Mouse (Mus musculus) testis, adult 2 months (tissue): ENCODE measurements around the gene Pecr. TPM values are rescaled to one million over a fixed set of nuclear protein-coding genes. Genes with fewer than 3 reads are reported as not detected.

Experiments used
- H3K27ac ChIP-seq: fragments of 200-500 bp; 2 replicates; pipeline ENCODE4 v1.5.1; 2012; ENCODE audit warnings: low read depth, low read length; ENCODE audit not compliant: control insufficient read depth, insufficient read depth
- H3K27me3 ChIP-seq: fragments of 200-500 bp; 2 replicates; pipeline ENCODE4 v1.6.1; 2012; ENCODE audit warnings: mild to moderate bottlenecking, low read length, moderate library complexity; ENCODE audit not compliant: control insufficient read depth, insufficient read depth
- H3K36me3 ChIP-seq: fragments of 200-500 bp; 2 replicates; pipeline ENCODE4 v1.6.1; 2012; ENCODE audit warnings: mild to moderate bottlenecking, low read length; ENCODE audit not compliant: control insufficient read depth, insufficient read depth
- H3K4me1 ChIP-seq: fragments of 200-500 bp; 2 replicates; pipeline ENCODE4 v1.6.1; 2012; ENCODE audit warnings: low read length; ENCODE audit not compliant: control insufficient read depth, insufficient read depth
- H3K4me3 ChIP-seq: fragments of 200-500 bp; 2 replicates; pipeline ENCODE4 v1.5.1; 2012; ENCODE audit warnings: low read depth, mild to moderate bottlenecking, low read length, moderate library complexity, mixed read lengths; ENCODE audit not compliant: control insufficient read depth
- CTCF ChIP-seq: fragments of 200-500 bp; IDR thresholded peaks from 2 replicates; pipeline ENCODE4 v1.5.1; 2012; ENCODE audit warnings: low read depth, mild to moderate bottlenecking, inconsistent platforms, low read length, moderate library complexity; ENCODE audit not compliant: control insufficient read depth, insufficient read depth, insufficient replicate concordance
- POLR2A ChIP-seq: fragments of 200-500 bp; IDR thresholded peaks from 2 replicates; pipeline ENCODE4 v1.6.1; 2012; ENCODE audit warnings: low read depth, mild to moderate bottlenecking, inconsistent platforms, low read length, moderate library complexity; ENCODE audit not compliant: control insufficient read depth
- polyA plus RNA-seq: library from polyadenylated mRNA; depleted of rRNA; stranded (reverse); fragments of >200 nt; gene quantifications from 2 replicates; pipeline ENCODE4 v1.2.3, GENCODE M21; 2012; rRNA removed

The Pecr gene
- polyA plus RNA-seq = 1.5 and 1.9 TPM in 2 replicates

GRCm38 (mm10) chr1:72283992-72284485 lies at the start of gene Pecr, which contains the start of gene Tmem169:
Pecr (minus strand) TSS chr1:72284314.
Tmem169 (plus strand) TSS chr1:72284369.
- TF ChIP-seq CTCF = no peak
- no peak for TF ChIP-seq POLR2A
- Histone ChIP-seq H3K36me3 (no peaks in the 10 kb centered on the region), H3K4me1 (peaks cover 8% of the 10 kb centered on the region; the same call in 1 of the 2 replicates), H3K27ac (peak within 1 kb of the TSS; percentile 49), H3K4me3 (peak within 1 kb of the TSS; percentile 93), H3K27me3 (no peaks in the 10 kb centered on the region)

- Histone ChIP-seq H3K4me1 (no peaks in the 10 kb centered on the region), H3K27me3 (no peaks in the 10 kb centered on the region), H3K27ac (no peak overlapping the region), H3K36me3 (peaks cover 1% of the 10 kb centered on the region; the same call in 1 of the 2 replicates), H3K4me3 (no peak overlapping the region)
- TF ChIP-seq CTCF (no peak), POLR2A (no peak)
Measured at GRCm38 (mm10) chr1:72326162-72326821, 42.2 kb upstream of the Pecr start.

GRCm38 (mm10) chr1:72323248-72323647 lies 39.1 kb upstream of the Pecr start:
- no peaks in the 10 kb centered on the region for H3K36me3 ChIP-seq
- H3K4me3 ChIP-seq = no peak overlapping the region

GRCm38 (mm10) chr1:72320759-72321158 lies 36.6 kb upstream of the Pecr start:
- no peak overlapping the region for H3K27ac ChIP-seq
- no peaks in the 10 kb centered on the region for H3K27me3 ChIP-seq
- H3K4me1 ChIP-seq = no peaks in the 10 kb centered on the region
- H3K36me3 ChIP-seq = no peaks in the 10 kb centered on the region
- TF ChIP-seq CTCF = no peak
- TF ChIP-seq POLR2A = no peak
- H3K4me3 ChIP-seq = no peak overlapping the region

More at GRCm38 (mm10) chr1:72323248-72323647, 39.1 kb upstream of the Pecr start:
- H3K27me3 ChIP-seq = no peaks in the 10 kb centered on the region
- TF ChIP-seq POLR2A (no peak), CTCF (no peak)
- no peak overlapping the region for H3K27ac ChIP-seq
- H3K4me1 ChIP-seq = no peaks in the 10 kb centered on the region

GRCm38 (mm10) chr1:72316901-72317300 lies 32.8 kb upstream of the Pecr start:
- Histone ChIP-seq H3K27ac (no peak overlapping the region), H3K27me3 (no peaks in the 10 kb centered on the region), H3K4me3 (no peak overlapping the region), H3K36me3 (no peaks in the 10 kb centered on the region), H3K4me1 (no peaks in the 10 kb centered on the region)
- TF ChIP-seq CTCF (no peak), POLR2A (no peak)

GRCm38 (mm10) chr1:72316409-72316808 lies 32.3 kb upstream of the Pecr start:
- no peaks in the 10 kb centered on the region for H3K27me3 ChIP-seq
- no peak overlapping the region for H3K27ac ChIP-seq
- TF ChIP-seq POLR2A = no peak
- TF ChIP-seq CTCF = no peak
- no peaks in the 10 kb centered on the region for H3K4me1 ChIP-seq
- H3K36me3 ChIP-seq = no peaks in the 10 kb centered on the region
- no peak overlapping the region for H3K4me3 ChIP-seq

DNA sequence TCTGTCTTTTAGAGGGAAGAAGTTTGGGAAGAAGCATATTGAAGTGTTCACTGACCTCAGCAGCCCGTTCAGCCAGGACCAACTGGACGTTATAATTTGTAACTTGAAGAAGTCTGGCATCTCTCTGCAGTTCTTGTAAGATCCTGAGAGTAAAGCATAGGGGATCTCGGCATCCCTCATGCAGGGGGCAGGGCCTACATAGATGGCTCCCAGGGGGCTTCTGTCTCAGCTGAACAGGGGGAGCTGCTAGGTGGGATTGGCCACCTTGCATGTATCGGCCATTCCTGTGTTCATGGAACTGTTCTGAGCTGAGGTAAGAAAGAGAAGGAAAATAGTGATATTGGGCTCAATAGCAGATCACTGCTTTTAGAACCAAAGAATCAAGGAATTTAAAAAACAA lies 31.3 kb upstream of the Pecr start:
- Histone ChIP-seq H3K4me3 (no peak overlapping the region), H3K36me3 (no peaks in the 10 kb centered on the region), H3K27me3 (no peaks in the 10 kb centered on the region), H3K4me1 (no peaks in the 10 kb centered on the region), H3K27ac (no peak overlapping the region)
- TF ChIP-seq POLR2A (no peak), CTCF (no peak)
